Mouse (Mus musculus) forebrain, embryonic 11.5 days (tissue): ENCODE measurements around the gene Thap12. TPM values are rescaled to one million over a fixed set of nuclear protein-coding genes. Genes with fewer than 3 reads are reported as not detected.

ENCODE experiments used
- ATAC-seq: fragments of 200-750 bp; cut with Nextera tagmentation; replicated peaks from 2 replicates; pipeline ENCODE4 v1.8.0; 2017; ENCODE audit warnings: moderate TSS enrichment; ENCODE audit not compliant: low FRiP score
- DNase-seq: peaks from one replicate; pipeline ENCODE4 v3.0.0-alpha.2; 2017; ENCODE audit warnings: low spot score
- H3K27ac ChIP-seq: fragments of 300-500 bp; sonication (generic); 2 replicates; pipeline ENCODE4 v1.5.1; 2014; ENCODE audit warnings: low read depth, low read length
- H3K27me3 ChIP-seq: fragments of 300-500 bp; sonication (generic); 2 replicates; pipeline ENCODE4 v1.6.1; 2014; ENCODE audit warnings: mild to moderate bottlenecking, low read length, mixed read lengths; ENCODE audit not compliant: control insufficient read depth, insufficient read depth
- H3K36me3 ChIP-seq: fragments of 300-500 bp; sonication (generic); 2 replicates; pipeline ENCODE4 v1.6.1; 2014; ENCODE audit warnings: mild to moderate bottlenecking, low read length, moderate library complexity, mixed read lengths; ENCODE audit not compliant: control insufficient read depth, insufficient read depth
- H3K4me1 ChIP-seq: fragments of 300-500 bp; sonication (generic); replicated peaks from 2 replicates; pipeline ENCODE4 v1.6.1; 2014; ENCODE audit warnings: low read length, mixed read lengths; ENCODE audit not compliant: control insufficient read depth, insufficient read depth
- H3K4me2 ChIP-seq: fragments of 300-500 bp; sonication (generic); 2 replicates; pipeline ENCODE4 v1.6.1; 2014; ENCODE audit warnings: low read depth, mild to moderate bottlenecking, low read length, moderate library complexity, mixed read lengths; ENCODE audit not compliant: severe bottlenecking
- H3K4me3 ChIP-seq: fragments of 300-500 bp; sonication (generic); 2 replicates; pipeline ENCODE4 v1.5.1; 2014; ENCODE audit warnings: low read depth, low read length
- H3K9ac ChIP-seq: fragments of 300-500 bp; sonication (generic); 2 replicates; pipeline ENCODE4 v1.6.1; 2014; ENCODE audit warnings: low read length
- H3K9me3 ChIP-seq: fragments of 300-500 bp; sonication (generic); 2 replicates; pipeline ENCODE4 v1.6.1; 2016; ENCODE audit warnings: low read length, mixed read lengths; ENCODE audit not compliant: control insufficient read depth
- WGBS: fragments of 180-500 bp; shearing (Covaris S2); extraction: QIAGEN DNeasy Blood & Tissue Kit; methylation state at CpG from one replicate; pipeline ENCODE4 v1.1.7; 2014; 5-methylcytosine and 5-hydroxymethylcytosine counted together
- polyA plus RNA-seq: library from polyadenylated mRNA; unstranded; fragments of >200 nt; fragmentation: Nextera tagmentation; extraction: Ambion mirVana; gene quantifications from 2 replicates; pipeline ENCODE4 v1.2.1, GENCODE M21; 2014

Thap12 gene
- polyA plus RNA-seq, 1 experiment from 2014 or later, result 86.1 TPM

GRCm38 (mm10) chr7:98756050-98756449 is 53.1 kb downstream of the Thap12 start:
- H3K4me3 ChIP-seq, result no peak overlapping the region
- ATAC-seq, result no peak
- 87% methylated on average over 11 of the region's 11 CpGs for WGBS
- no peak overlapping the region for H3K9ac ChIP-seq
- H3K4me1 ChIP-seq, result no peaks in the 10 kb centered on the region
- H3K27ac ChIP-seq, result no peak overlapping the region
- H3K27me3 ChIP-seq, result no peaks in the 10 kb centered on the region; the same call in 1 of the 2 replicates
- no peak for DNase-seq
- no peaks in the 10 kb centered on the region for H3K36me3 ChIP-seq
- H3K9me3 ChIP-seq, result no peaks in the 10 kb centered on the region
- H3K4me2 ChIP-seq, result no peak overlapping the region

DNA sequence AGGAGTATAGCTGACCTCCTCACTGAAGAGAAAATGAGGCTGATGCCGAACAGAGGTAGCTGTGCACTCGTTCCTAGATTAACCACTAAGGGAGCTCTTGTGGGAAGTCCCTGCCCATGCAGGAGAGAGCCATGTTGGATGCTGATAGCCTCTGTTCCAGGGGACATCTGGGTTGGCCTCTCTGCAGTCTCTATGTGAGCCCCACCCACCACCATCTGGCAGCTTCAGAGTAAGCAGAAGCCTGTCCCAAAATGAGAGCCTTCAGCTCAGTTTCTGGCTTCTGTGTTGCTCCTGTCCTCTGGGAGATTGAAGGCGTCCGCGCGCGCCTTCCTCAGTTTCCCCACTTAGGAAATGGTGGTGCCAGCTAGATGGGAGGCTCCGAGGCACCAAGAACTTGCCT is 53.7 kb downstream of the Thap12 start:
- H3K9ac ChIP-seq, result no peak overlapping the region
- 80% methylated on average over 8 of the region's 8 CpGs for WGBS
- H3K4me3 ChIP-seq, result no peak overlapping the region
- DNase-seq (no peak), ATAC-seq (no peak)
- no peaks in the 10 kb centered on the region; the same call in 1 of the 2 replicates for H3K27me3 ChIP-seq
- no peak overlapping the region for H3K4me2 ChIP-seq
- no peaks in the 10 kb centered on the region for H3K4me1 ChIP-seq
- H3K9me3 ChIP-seq, result no peaks in the 10 kb centered on the region
- H3K27ac ChIP-seq, result no peak overlapping the region
- H3K36me3 ChIP-seq, result no peaks in the 10 kb centered on the region

DNA sequence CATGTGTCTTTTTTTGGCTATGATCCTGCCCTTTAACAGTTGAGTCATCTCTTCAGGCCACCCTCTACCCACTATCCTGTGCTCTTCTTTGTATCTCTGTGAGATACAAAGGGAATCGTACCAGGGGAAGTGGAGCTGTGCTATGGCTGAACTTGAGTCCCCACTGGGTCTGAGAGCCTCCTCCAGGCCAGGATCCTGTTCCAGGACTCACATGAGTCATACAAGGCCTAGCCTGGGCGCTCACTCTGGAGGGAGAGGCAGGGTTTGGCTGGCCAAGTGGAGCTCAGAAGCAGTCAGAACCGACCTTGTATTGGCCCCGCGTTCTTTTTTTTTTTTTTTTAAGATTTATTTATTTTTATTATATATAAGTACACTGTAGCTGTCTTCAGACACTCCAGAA is 57.2 kb downstream of the Thap12 start:
- H3K9me3 ChIP-seq, result no peaks in the 10 kb centered on the region
- H3K9ac ChIP-seq, result no peak overlapping the region
- H3K27me3 ChIP-seq, result no peaks in the 10 kb centered on the region; the same call in 1 of the 2 replicates
- no peak for DNase-seq
- no peaks in the 10 kb centered on the region for H3K36me3 ChIP-seq
- H3K4me3 ChIP-seq, result no peak overlapping the region
- H3K27ac ChIP-seq, result no peak overlapping the region
- no peaks in the 10 kb centered on the region for H3K4me1 ChIP-seq
- no peak overlapping the region for H3K4me2 ChIP-seq
- WGBS, result 81% methylated on average over 5 of the region's 5 CpGs
- ATAC-seq, result no peak

- Histone ChIP-seq H3K36me3 (no peaks in the 10 kb centered on the region), H3K9ac (no peak overlapping the region), H3K4me3 (no peak overlapping the region), H3K9me3 (no peaks in the 10 kb centered on the region), H3K4me2 (no peak overlapping the region), H3K27me3 (no peaks in the 10 kb centered on the region), H3K4me1 (no peaks in the 10 kb centered on the region), H3K27ac (no peak overlapping the region)
- WGBS, result 87% methylated on average over 10 of the region's 10 CpGs
- DNase-seq, result no peak
- no peak for ATAC-seq
Observed at GRCm38 (mm10) chr7:98763911-98764310, 61.0 kb downstream of the Thap12 start.

GRCm38 (mm10) chr7:98767261-98767660 is 64.4 kb downstream of the Thap12 start:
- Histone ChIP-seq H3K9ac (no peak overlapping the region), H3K36me3 (no peaks in the 10 kb centered on the region), H3K9me3 (no peaks in the 10 kb centered on the region), H3K4me2 (no peak overlapping the region), H3K27ac (no peak overlapping the region), H3K4me3 (no peak overlapping the region), H3K4me1 (0 out of 2 replicates have a peak, but pooled peaks cover 3% of the 10 kb centered on the region), H3K27me3 (no peaks in the 10 kb centered on the region)
- WGBS, result 75% methylated on average over 6 of the region's 6 CpGs
- DNase-seq (no peak), ATAC-seq (no peak)

Other genes with a start within 250 kb of the Thap12 start
- gene Lrrc32, start 213.8 kb upstream of the Thap12 start, polyA plus RNA-seq, result 4.4 and 5.2 TPM in 2 replicates
- 66.3 and 67.5 TPM in 2 replicates for gene Emsy, start 46.3 kb upstream of the Thap12 start, polyA plus RNA-seq
- 0.76 and 1.0 TPM in 2 replicates for gene Wnt11, start 132.0 kb downstream of the Thap12 start, polyA plus RNA-seq